Mouse (Mus musculus) lung, adult 2 months (tissue): Measurements from ENCODE around the gene Mvp. TPM values are rescaled to one million over a fixed set of nuclear protein-coding genes. Genes with fewer than 3 reads are reported as not detected.

Experiments used
- DNase-seq: peaks from one replicate; pipeline ENCODE4 v3.0.0; 2022
- H3K4me1 ChIP-seq: fragments of 200-500 bp; 2 replicates; pipeline ENCODE4 v1.6.1; 2011; ENCODE audit warnings: low read length; ENCODE audit not compliant: control insufficient read depth, insufficient read depth
- H3K4me3 ChIP-seq: fragments of 200-500 bp; replicated peaks from 2 replicates; pipeline ENCODE3; 2011; ENCODE audit warnings: low read depth, mild to moderate bottlenecking, control low read depth, low read length; ENCODE audit errors: extremely low read depth
- CTCF ChIP-seq: fragments of 200-500 bp; IDR thresholded peaks from 2 replicates; pipeline ENCODE4 v1.5.1; 2011; ENCODE audit warnings: mild to moderate bottlenecking, low read length, control low read depth; ENCODE audit not compliant: insufficient read depth
- POLR2A ChIP-seq: fragments of 200-500 bp; IDR thresholded peaks from 2 replicates; pipeline ENCODE4 v1.6.1; 2011; ENCODE audit warnings: low read depth, mild to moderate bottlenecking, control low read depth, low read length, borderline replicate concordance; ENCODE audit errors: extremely low read depth
- WGBS: fragments of 180-500 bp; shearing (Covaris S2); methylation state at CpG from one replicate; pipeline ENCODE4 v1.1.7; 2018; 5-methylcytosine and 5-hydroxymethylcytosine counted together
- polyA plus RNA-seq: library from polyadenylated mRNA; depleted of rRNA; stranded (reverse); fragments of >200 nt; gene quantifications from 2 replicates; pipeline ENCODE4 v1.2.3, GENCODE M21; 2012; rRNA removed

Gene Mvp
- polyA plus RNA-seq, 1 experiment = 125 TPM

GRCm38 (mm10) chr7:126941801-126942200 is 72.6 kb downstream of the Mvp start:
- Histone ChIP-seq H3K4me3 (no peak overlapping the region), H3K4me1 (no peaks in the 10 kb centered on the region)
- DNase-seq = no peak
- WGBS = 78% methylated on average over 5 of the region's 5 CpGs
- no peak for TF ChIP-seq POLR2A
- no peak for TF ChIP-seq CTCF

- Histone ChIP-seq H3K4me3 (no peak overlapping the region), H3K4me1 (no peaks in the 10 kb centered on the region)
- no peak for DNase-seq
- 55% methylated on average over 6 of the region's 6 CpGs for WGBS
- TF ChIP-seq CTCF = no peak
- no peak for TF ChIP-seq POLR2A
Observed at GRCm38 (mm10) chr7:126941171-126941570, 73.2 kb downstream of the Mvp start.

Other genes with a start within 250 kb of the Mvp start
- gene Gdpd3, start 248.3 kb downstream of the Mvp start, polyA plus RNA-seq = 18.4 and 35.7 TPM in 2 replicates
- gene Ypel3, start 237.7 kb downstream of the Mvp start, polyA plus RNA-seq = 390 and 597 TPM in 2 replicates
- gene Tbx6, start 233.1 kb downstream of the Mvp start, polyA plus RNA-seq = 8.7 and 9.5 TPM in 2 replicates
- gene Ppp4c, start 222.1 kb downstream of the Mvp start, polyA plus RNA-seq = 135 and 156 TPM in 2 replicates
- gene Fam57b, start 217.0 kb downstream of the Mvp start, polyA plus RNA-seq = 11.9 and 13.3 TPM in 2 replicates
- gene 4930451I11Rik, start 183.0 kb downstream of the Mvp start, polyA plus RNA-seq = not detected in 2 replicates
- gene Doc2a, start 167.2 kb downstream of the Mvp start, polyA plus RNA-seq = 0.22 and 0.74 TPM in 2 replicates
- gene Hirip3, start 152.6 kb downstream of the Mvp start, polyA plus RNA-seq = 6.2 and 7.5 TPM in 2 replicates
- 66.0 and 68.9 TPM in 2 replicates for gene Ino80e, start 152.2 kb downstream of the Mvp start, polyA plus RNA-seq
- gene Taok2, start 129.9 kb downstream of the Mvp start, polyA plus RNA-seq = 174 and 210 TPM in 2 replicates
- 83.6 and 92.9 TPM in 2 replicates for gene Tmem219, start 91.7 kb downstream of the Mvp start, polyA plus RNA-seq
- 22.4 and 24.5 TPM in 2 replicates for gene Kctd13, start 85.7 kb downstream of the Mvp start, polyA plus RNA-seq
- not detected in 2 replicates for gene Asphd1, start 65.0 kb downstream of the Mvp start, polyA plus RNA-seq
- gene Sez6l2, start 64.1 kb downstream of the Mvp start, polyA plus RNA-seq = 1.0 TPM in 2 replicates
- 321 and 332 TPM in 2 replicates for gene Cdipt, start 38.7 kb downstream of the Mvp start, polyA plus RNA-seq
- gene Cdiptos, start 38.5 kb downstream of the Mvp start, polyA plus RNA-seq = 2.0 and 3.3 TPM in 2 replicates
- 2.6 and 2.8 TPM in 2 replicates for gene Pagr1b, start 1.9 kb upstream of the Mvp start, polyA plus RNA-seq
- gene Pagr1a, start 2.7 kb upstream of the Mvp start, polyA plus RNA-seq = 5.7 and 7.5 TPM in 2 replicates
- 26.5 and 38.8 TPM in 2 replicates for gene Gm42742, start 6.5 kb upstream of the Mvp start, polyA plus RNA-seq
- gene Prrt2, start 6.6 kb upstream of the Mvp start, polyA plus RNA-seq = 8.1 and 9.8 TPM in 2 replicates
- 131 and 194 TPM in 2 replicates for gene Maz, start 12.4 kb upstream of the Mvp start, polyA plus RNA-seq
- 0.78 and 1.3 TPM in 2 replicates for gene Kif22, start 27.9 kb upstream of the Mvp start, polyA plus RNA-seq
- 0.37 and 19.0 TPM in 2 replicates for gene Zg16, start 72.7 kb upstream of the Mvp start, polyA plus RNA-seq
- gene AI467606, start 76.7 kb upstream of the Mvp start, polyA plus RNA-seq = 45.0 and 49.9 TPM in 2 replicates
- gene Qprt, start 107.6 kb upstream of the Mvp start, polyA plus RNA-seq = 0.57 and 0.93 TPM in 2 replicates
- gene Spn, start 123.2 kb upstream of the Mvp start, polyA plus RNA-seq = 11.8 and 13.2 TPM in 2 replicates
- gene Cd2bp2, start 181.4 kb upstream of the Mvp start, polyA plus RNA-seq = 20.7 and 31.0 TPM in 2 replicates
- gene Tbc1d10b, start 193.8 kb upstream of the Mvp start, polyA plus RNA-seq = 30.3 and 32.9 TPM in 2 replicates
- gene Mylpf, start 194.3 kb upstream of the Mvp start, polyA plus RNA-seq = 1.3 and 135 TPM in 2 replicates
- 8.9 and 11.6 TPM in 2 replicates for gene Zfp553, start 218.4 kb upstream of the Mvp start, polyA plus RNA-seq
- 26.5 and 28.5 TPM in 2 replicates for gene Sept1, start 218.5 kb upstream of the Mvp start, polyA plus RNA-seq
- 57.4 and 82.8 TPM in 2 replicates for gene Zfp771, start 229.7 kb upstream of the Mvp start, polyA plus RNA-seq
- 17.6 and 17.9 TPM in 2 replicates for gene Dctpp1, start 246.1 kb upstream of the Mvp start, polyA plus RNA-seq